ENCODE assay signal across 8 mouse cellular contexts in the genomic region with DNA sequence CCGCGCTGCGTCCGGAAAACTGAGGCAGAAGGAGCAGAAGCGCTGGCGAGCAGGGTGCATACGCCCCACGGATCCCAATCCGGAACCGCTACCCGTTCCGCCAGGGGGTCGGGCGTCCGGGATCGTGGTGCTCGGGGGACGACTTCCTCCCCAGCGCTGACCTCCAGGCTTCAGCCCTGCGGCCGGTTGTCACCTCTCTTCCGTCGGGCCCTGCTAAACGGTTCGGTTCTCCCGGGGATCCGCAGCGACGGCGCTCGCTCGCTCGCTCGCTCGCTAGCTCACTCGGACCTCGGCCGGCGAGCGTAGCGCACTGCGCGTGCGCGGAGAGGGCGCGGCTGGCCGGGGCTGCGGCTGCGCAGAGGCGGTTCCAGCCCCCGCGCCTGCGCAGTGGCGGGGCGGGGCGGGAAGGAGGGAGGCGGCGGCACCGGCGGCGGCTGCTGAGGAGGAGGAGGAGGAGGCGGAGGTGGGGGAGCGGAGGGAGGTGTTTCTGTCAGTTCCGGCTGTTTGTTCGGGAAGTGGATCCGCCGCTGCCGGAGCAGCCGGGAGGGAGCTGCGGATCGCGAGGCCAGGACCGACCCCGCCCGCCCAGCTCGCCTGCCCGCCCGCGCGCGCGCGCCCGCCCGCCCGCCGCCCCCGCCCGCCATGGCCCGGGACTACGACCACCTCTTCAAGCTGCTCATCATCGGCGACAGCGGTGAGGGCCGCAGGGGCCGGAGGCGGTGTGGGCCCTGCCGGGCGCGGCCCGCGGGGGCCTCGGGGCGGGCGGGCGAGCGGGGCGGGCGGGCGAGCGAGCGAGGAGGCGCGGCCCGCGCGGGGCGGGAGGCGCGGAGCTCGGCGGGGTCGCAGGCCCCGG. TPM values are rescaled to one million over a fixed set of nuclear protein-coding genes. Genes with fewer than 3 reads are reported as not detected.
DNase-seq lines count a peak whose midpoint lies in the region; ATAC-seq and TF ChIP-seq lines count a peak whose summit lies in the region.

A gene (plus strand): TSS at position 404 of the 853 bp plus-strand sequence.

- peak; percentile 23; the same call in 1 of the 2 replicates for TF ChIP-seq CTCF in liver, embryonic 14.5 days (IDR thresholded peaks at IDR 0.05; ENCODE audit: low read depth)
- TF ChIP-seq CTCF in stomach, postnatal 0 days (IDR thresholded peaks at IDR 0.05; ENCODE audit: low read depth), result peak; percentile 35; the same call in 1 of the 2 replicates

- under 1% methylated on average over 81 of the region's 125 CpGs for WGBS in forebrain, embryonic 10.5 days
- WGBS in heart, embryonic 15.5 days, result under 1% methylated on average over 99 of the region's 125 CpGs
- WGBS in liver, embryonic 14.5 days (ENCODE audit: insufficient replicate concordance), result under 1% methylated on average over 101 of the region's 125 CpGs
- 1% methylated on average over 82 of the region's 125 CpGs for WGBS in neural tube, embryonic 11.5 days
- 1% methylated on average over 65 of the region's 125 CpGs for WGBS in stomach, postnatal 0 days

- TF ChIP-seq EP300 in liver, embryonic 14.5 days (IDR thresholded peaks at IDR 0.05; ENCODE audit: low read depth), result no peak
- no peak for TF ChIP-seq EP300 in stomach, postnatal 0 days (optimal IDR thresholded peaks at IDR 0.05)

- peaks cover 41% of the 10 kb centered on the region for H3K4me1 ChIP-seq in forebrain, embryonic 10.5 days
- H3K4me1 ChIP-seq in heart, embryonic 15.5 days (replicated peaks), result peaks cover 41% of the 10 kb centered on the region
- H3K4me1 ChIP-seq in liver, embryonic 14.5 days (replicated peaks; ENCODE audit: control insufficient read depth in 2 of 2, insufficient read depth in 2 of 2, low read length in 1 of 2), result peaks cover 40 to 57% of the 10 kb centered on the region in 2 experiments
- H3K4me1 ChIP-seq in neural tube, embryonic 11.5 days (ENCODE audit: control insufficient read depth, insufficient read depth, low read length), result peaks cover 13% of the 10 kb centered on the region
- H3K4me1 ChIP-seq in stomach, postnatal 0 days (replicated peaks; ENCODE audit: control insufficient read depth, insufficient read depth), result no peaks in the 10 kb centered on the region; the same call in 1 of the 2 replicates

- H3K27me3 ChIP-seq in forebrain, embryonic 10.5 days (ENCODE audit: poor library complexity, severe bottlenecking), result no peaks in the 10 kb centered on the region
- H3K27me3 ChIP-seq in heart, embryonic 15.5 days, result no peaks in the 10 kb centered on the region
- no peaks in the 10 kb centered on the region for H3K27me3 ChIP-seq in liver, embryonic 14.5 days (ENCODE audit: control insufficient read depth, insufficient read depth, low read length)
- H3K27me3 ChIP-seq in neural tube, embryonic 11.5 days (ENCODE audit: control insufficient read depth, insufficient read depth, low read length), result no peaks in the 10 kb centered on the region
- H3K27me3 ChIP-seq in stomach, postnatal 0 days (ENCODE audit: control insufficient read depth, insufficient read depth, low read length), result no peaks in the 10 kb centered on the region

- H3K9me3 ChIP-seq in forebrain, embryonic 10.5 days, result no peaks in the 10 kb centered on the region
- H3K9me3 ChIP-seq in heart, embryonic 15.5 days (replicated peaks), result no peaks in the 10 kb centered on the region
- H3K9me3 ChIP-seq in liver, embryonic 14.5 days (ENCODE audit: control insufficient read depth, low read length), result no peaks in the 10 kb centered on the region
- no peaks in the 10 kb centered on the region for H3K9me3 ChIP-seq in neural tube, embryonic 11.5 days (ENCODE audit: control insufficient read depth, low read length)
- no peaks in the 10 kb centered on the region for H3K9me3 ChIP-seq in stomach, postnatal 0 days (ENCODE audit: control insufficient read depth, low read length)

- peak within 1 kb of the TSS; percentile 88 for H3K4me3 ChIP-seq in forebrain, embryonic 10.5 days
- H3K4me3 ChIP-seq in heart, embryonic 15.5 days, result peak within 1 kb of the TSS; percentile 92
- peak within 1 kb of the TSS; percentile 85 to 94 for H3K4me3 ChIP-seq in liver, embryonic 14.5 days (ENCODE audit: insufficient read depth in 1 of 2, low read depth in 2 of 2, low read length in 2 of 2)
- peak within 1 kb of the TSS; percentile 98 for H3K4me3 ChIP-seq in neural tube, embryonic 11.5 days (ENCODE audit: low read depth, low read length)
- H3K4me3 ChIP-seq in stomach, postnatal 0 days (ENCODE audit: low read depth, low read length), result peak within 1 kb of the TSS; percentile 82

- peak; percentile 81 for ATAC-seq in CD4-positive, CD25-positive, alpha-beta regulatory T cell, adult 4 months
- peak; percentile 91 for ATAC-seq in heart, embryonic 15.5 days (replicated peaks; ENCODE audit: insufficient number of reproducible peaks, insufficient read depth, low FRiP score, low read depth)
- peak; percentile 85 for ATAC-seq in liver, embryonic 14.5 days (ENCODE audit: insufficient read depth)
- ATAC-seq in neural tube, embryonic 11.5 days (ENCODE audit: insufficient read depth, low FRiP score, low TSS enrichment), result peak; percentile 76
- peak; percentile 89 for ATAC-seq in stomach, postnatal 0 days (ENCODE audit: low FRiP score, low TSS enrichment)

- H3K27ac ChIP-seq in forebrain, embryonic 10.5 days, result peak within 1 kb of the TSS; percentile 92
- H3K27ac ChIP-seq in heart, embryonic 15.5 days, result peak within 1 kb of the TSS; percentile 90
- H3K27ac ChIP-seq in liver, embryonic 14.5 days, result peak within 1 kb of the TSS; percentile 86
- peak within 1 kb of the TSS; percentile 86 for H3K27ac ChIP-seq in neural tube, embryonic 11.5 days (ENCODE audit: low read depth, low read length)
- peak within 1 kb of the TSS; percentile 90 for H3K27ac ChIP-seq in stomach, postnatal 0 days (replicated peaks)

- peak within 1 kb of the TSS; percentile 95 for H3K9ac ChIP-seq in heart, embryonic 15.5 days
- peak within 1 kb of the TSS; percentile 95 for H3K9ac ChIP-seq in liver, embryonic 14.5 days (replicated peaks)
- peak within 1 kb of the TSS; percentile 84 for H3K9ac ChIP-seq in neural tube, embryonic 11.5 days (ENCODE audit: low read length)
- H3K9ac ChIP-seq in stomach, postnatal 0 days (ENCODE audit: low read length), result peak within 1 kb of the TSS; percentile 92

- DNase-seq in c-Kit-negative CD71-positive TER-119-positive erythroid progenitor cells, embryonic 14.5 days (ENCODE audit: low read depth, low spot score), result peak; percentile 91
- peak; percentile 91 for DNase-seq in forebrain, embryonic 10.5 days (ENCODE audit: extremely low spot score, low spot score)
- peak; percentile 92 to 98 for DNase-seq in kidney, postnatal 25 days
- peak; percentile 83 for DNase-seq in liver, embryonic 14.5 days (ENCODE audit: low read depth in 3 of 3, low spot score in 3 of 3)
- peak; percentile 99 for DNase-seq in neural tube, embryonic 11.5 days (ENCODE audit: low spot score)
- peak; percentile 96 for DNase-seq in stomach, postnatal 0 days (ENCODE audit: low spot score)

- H3K4me2 ChIP-seq in heart, embryonic 15.5 days, result peak within 1 kb of the TSS; percentile 84
- peak within 1 kb of the TSS; percentile 87 for H3K4me2 ChIP-seq in liver, embryonic 14.5 days (ENCODE audit: low read depth)
- H3K4me2 ChIP-seq in neural tube, embryonic 11.5 days (ENCODE audit: low read depth), result peak within 1 kb of the TSS; percentile 38
- H3K4me2 ChIP-seq in stomach, postnatal 0 days (replicated peaks; ENCODE audit: low read depth), result peak within 1 kb of the TSS; percentile 89

- peaks cover 10% of the 10 kb centered on the region for H3K36me3 ChIP-seq in forebrain, embryonic 10.5 days (replicated peaks)
- no peaks in the 10 kb centered on the region for H3K36me3 ChIP-seq in heart, embryonic 15.5 days
- H3K36me3 ChIP-seq in liver, embryonic 14.5 days (replicated peaks; ENCODE audit: control insufficient read depth, insufficient read depth, low read depth), result peaks cover 2% of the 10 kb centered on the region
- no peaks in the 10 kb centered on the region for H3K36me3 ChIP-seq in neural tube, embryonic 11.5 days (ENCODE audit: control insufficient read depth, insufficient read depth, low read length)
- no peaks in the 10 kb centered on the region for H3K36me3 ChIP-seq in stomach, postnatal 0 days (ENCODE audit: control insufficient read depth, insufficient read depth, low read length)

RNA-seq across cellular contexts. Expression of the gene that starts here (rescaled TPM):
- 1 to 10 TPM; 7.3 to 8.1 TPM for polyA plus RNA-seq in CD4-positive, CD25-positive, alpha-beta regulatory T cell, adult 4 months (2017; shearing (Covaris generic))
- polyA plus RNA-seq in forebrain, embryonic 10.5 days (2016; fragmentation: Nextera tagmentation; extraction: Ambion mirVana), result 11.2 and 12.4 TPM in 2 replicates
- 13.7 and 15.0 TPM in 2 replicates for polyA plus RNA-seq in heart, embryonic 15.5 days (2015; fragmentation: Nextera tagmentation; extraction: Ambion mirVana)
- polyA plus RNA-seq in liver, embryonic 14.5 days (2012; rRNA removed), result 24.5 and 28.2 TPM in 2 replicates
- 14.8 and 14.9 TPM in 2 replicates for polyA plus RNA-seq in liver, embryonic 14.5 days (2014; fragmentation: Nextera tagmentation; extraction: Ambion mirVana)
- polyA plus RNA-seq in neural tube, embryonic 11.5 days (2014; fragmentation: Nextera tagmentation; extraction: Ambion mirVana), result 16.4 and 17.9 TPM in 2 replicates
- polyA plus RNA-seq in stomach, postnatal 0 days (2015; fragmentation: Nextera tagmentation; extraction: Ambion mirVana), result 20.0 and 20.3 TPM in 2 replicates

Comparison
In these comparisons a context has a peak if more than half of its experiments do, and no peak if none do; other contexts are left out.
1. Peak in every context shown above with its lines: DNase-seq, ATAC-seq, H3K4me3 ChIP-seq and H3K27ac ChIP-seq.
2. H3K4me2 ChIP-seq: peak in every context shown above with its lines; median percentile 89 in stomach, postnatal 0 days; 87 in liver, embryonic 14.5 days; 84 in heart, embryonic 15.5 days; 38 in neural tube, embryonic 11.5 days.